Mouse (Mus musculus) brain, embryonic 18.5 days (tissue): ENCODE results near the gene Nckap5l.
"Not testable (repeated sequence)": the region's sequence is repeated elsewhere in the genome, so short reads cannot be mapped to it uniquely, and the experiment has no call there.

Experiments
- DNase-seq: peaks from one replicate; pipeline ENCODE4 v3.0.0-alpha.2; 2012; ENCODE audit warnings: low read depth, low spot score

The Nckap5l gene

DNA sequence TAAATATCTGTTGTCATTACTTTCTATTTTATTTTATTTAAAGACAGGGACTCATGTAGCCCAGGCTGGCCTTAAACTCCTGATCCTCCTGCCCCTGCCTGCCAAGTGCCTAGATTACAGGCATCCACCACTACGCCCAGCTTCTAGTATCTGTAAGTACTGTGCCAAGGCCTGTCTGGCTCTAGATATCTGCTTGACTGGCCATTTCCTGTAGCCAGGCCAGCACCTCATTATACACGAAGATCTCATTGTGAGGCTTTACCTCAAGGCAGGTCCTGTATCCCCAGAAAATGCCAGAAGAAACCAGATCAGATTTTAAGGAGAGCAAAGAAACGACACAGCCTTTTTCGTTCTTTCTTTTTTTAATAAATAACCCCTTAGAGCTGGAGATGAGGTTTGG, 12.2 kb upstream of the Nckap5l start:
- no peak for DNase-seq

DNA sequence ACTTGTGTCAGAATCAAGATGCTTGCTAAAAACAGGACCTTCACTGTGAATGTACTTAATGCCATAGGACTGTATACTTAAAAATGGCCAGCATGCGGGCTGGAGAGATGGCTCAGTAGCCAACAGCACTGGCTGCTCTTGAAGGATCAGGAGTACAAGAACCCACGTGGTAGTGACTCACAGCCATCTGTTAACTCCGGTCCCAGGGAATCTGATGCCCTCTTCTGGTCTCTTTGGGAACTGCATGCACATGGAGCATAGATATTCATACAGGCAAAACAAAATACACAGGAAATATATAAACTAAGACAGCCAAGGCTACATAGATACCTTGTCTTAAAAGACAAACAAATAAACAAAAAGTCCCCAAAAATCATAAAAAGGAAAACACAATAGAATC, 11.5 kb upstream of the Nckap5l start:
- DNase-seq, result no peak

GRCm38 (mm10) chr15:99463194-99463593, 5.6 kb upstream of the Nckap5l start:
- no peak for DNase-seq

DNA sequence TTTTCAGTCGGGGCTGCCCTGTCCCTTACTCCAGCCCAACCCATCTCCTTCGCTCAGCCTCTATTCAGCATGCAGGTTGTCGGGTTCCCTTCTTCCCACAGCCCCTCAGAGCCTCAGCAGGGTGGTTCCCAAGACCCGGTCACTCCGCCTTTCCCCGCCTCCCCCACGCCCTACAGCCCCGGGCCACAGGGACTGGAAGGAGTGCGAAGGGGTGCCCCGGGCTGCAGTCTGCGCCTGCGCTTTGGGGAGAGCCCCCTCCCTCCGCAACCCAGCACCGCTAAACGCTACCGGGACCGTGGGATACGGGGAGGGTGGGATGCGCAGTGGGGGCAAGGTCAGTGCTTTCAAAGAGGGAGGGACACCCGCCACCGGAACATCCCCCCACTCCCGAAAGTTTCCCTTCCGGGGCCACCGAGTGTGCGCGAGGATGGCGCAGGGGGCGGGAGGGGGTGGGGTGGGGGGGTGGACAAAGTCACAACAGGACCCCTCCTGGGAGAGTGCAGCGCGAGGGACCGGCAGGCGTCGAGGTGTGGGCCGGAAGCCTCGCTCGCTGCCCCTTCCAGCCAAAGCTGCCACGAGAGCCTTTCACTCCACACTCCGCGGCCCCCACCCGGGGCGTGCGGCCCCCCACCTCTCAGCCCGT, 464 bp downstream of the Nckap5l start:
- peak; percentile 37 for DNase-seq

DNA sequence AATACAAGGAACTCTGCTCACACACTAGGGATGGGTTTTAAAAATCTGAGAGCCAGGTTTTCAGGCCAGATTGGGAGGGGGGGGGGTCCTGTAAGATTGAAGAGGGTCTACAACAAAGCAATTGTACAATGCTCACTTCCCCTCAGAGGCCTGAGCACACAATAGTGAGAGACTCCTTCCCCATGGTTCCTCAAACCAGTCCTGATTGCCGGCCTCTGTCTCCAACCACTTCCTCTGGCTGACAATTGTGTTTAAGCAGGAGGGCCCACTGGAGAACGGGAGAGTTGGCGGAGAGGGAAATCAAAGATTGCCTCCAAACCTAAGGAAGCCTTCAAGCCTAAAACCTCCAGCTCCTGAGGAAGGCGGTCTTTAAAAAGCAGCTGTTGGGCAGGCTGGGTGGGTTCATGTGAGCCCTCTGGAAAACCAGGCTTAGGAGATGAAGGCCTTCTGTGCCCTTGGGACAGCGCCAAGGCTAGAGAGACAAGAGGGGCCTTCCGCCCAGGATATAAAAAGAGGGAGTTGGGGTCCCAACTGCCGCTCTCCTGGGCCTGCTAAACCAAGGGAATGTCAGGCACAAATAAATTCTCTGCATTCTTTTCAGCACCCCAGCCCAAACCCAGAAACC, 1.1 kb downstream of the Nckap5l start:
- DNase-seq, result no peak

DNA sequence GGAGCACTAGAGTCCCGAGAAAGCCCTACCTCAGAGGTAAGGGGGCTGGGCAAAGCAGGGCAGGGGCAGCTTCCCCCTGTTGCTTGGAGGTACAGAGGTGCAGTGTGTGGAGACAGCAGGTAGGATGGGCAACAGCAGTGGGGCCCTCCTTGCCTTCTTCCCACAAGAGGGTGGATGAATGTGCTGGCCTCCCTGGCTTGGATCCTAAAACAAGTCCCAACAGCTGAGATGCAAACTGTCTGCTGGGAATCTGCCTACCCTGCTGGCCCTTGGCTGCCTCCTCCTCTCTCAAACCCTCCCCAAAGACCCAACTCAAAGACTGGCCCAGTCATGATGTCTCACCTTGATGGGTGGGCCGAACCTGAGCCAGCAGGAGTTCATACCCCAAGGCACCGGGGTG, 2.1 kb downstream of the Nckap5l start:
- DNase-seq, result no peak

DNA sequence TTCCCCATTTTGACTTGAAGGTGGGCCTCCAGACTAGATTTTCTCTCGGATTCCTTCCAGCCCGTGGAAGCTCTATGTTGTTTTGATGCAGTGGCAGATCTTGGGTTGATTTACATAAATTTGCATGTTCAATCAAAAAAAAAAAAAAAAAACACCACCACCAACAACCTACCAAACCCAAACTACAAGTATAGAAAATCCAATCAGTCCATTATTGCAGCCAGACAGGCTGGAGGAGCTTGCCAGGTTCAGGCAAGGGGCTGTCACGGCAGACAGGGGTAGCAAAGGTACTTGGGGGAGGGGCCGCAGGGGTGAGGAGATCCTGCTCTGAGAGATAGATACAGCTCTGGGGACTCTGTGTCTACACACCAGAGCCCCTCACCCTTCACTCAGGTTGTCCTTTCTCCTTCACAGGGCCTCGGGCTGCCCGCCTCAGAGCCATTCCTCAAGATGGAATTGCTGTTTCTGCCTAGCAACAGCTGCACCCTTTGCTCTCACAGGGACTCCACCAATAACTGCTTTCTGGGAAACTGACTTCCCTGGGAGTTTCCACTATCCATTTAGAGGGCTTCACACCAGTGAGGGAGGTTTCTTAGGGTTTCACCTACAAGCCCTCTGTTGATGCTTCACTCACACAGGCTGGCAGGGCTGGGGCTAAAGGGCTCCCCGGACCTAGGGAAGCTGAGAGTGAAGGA, 2.8 kb downstream of the Nckap5l start:
- no peak for DNase-seq

DNA sequence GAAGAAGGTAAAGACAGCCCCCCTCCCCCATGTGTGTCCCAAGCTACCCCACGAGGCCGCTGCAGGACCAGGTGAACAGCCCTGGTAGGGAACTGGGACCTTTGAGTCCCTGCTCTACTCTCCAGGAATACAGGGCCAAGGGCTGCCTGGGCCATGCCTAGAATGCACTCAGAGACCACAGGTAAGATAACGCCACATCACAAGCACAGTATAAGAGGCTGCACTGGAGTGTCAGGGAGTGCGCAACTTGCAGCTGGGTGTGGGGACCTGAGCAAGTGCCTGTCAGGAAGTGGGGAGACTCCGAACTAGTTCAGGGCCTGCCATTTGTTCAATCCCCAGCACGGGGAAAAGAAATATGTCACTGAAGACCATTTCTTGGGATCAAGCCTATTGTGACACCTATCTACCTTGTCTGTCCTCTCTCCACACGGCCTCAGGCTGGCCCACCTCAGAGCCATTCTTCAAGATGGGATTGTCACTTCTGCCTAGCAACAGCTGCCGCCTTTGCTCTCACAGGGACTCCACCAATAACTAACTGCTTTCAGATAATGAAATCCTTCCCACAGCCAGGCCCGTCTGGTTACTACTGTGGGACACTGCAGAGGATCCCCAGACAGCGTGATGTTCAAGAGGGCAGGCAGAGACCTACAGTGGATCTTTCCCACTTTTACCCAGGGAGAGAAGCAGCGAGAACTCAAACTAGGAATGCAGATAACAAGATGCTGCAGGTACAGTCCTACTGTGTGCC, 4.2 kb downstream of the Nckap5l start:
- DNase-seq, result no peak

DNA sequence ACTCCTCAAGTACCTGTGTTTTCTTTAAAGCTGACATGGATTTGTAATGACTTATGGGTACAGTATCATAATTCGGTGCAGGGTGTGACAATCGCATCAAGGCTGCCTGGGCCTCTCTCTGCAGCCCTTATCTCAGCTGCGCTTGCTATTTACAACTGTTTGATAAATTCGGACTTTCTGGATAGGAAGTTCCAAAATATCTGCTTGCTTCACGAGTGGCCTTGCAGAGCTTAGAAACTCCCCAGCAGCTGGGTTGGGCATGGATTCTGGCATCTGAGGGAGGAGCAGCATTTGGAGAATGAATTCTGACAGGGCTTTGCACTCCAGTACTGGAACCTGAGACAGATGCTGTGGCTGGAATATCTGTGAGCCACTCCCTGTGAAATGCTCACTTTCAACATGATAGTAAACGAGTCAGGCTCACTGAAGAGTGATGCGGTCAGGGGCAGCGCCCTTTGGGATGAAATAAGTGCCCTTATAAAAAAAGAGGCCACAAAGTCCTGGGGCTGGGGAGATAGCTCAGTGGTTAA, 7.7 kb downstream of the Nckap5l start:
- no peak for DNase-seq

- DNase-seq, result no peak
Measured at GRCm38 (mm10) chr15:99449131-99449750, 8.3 kb downstream of the Nckap5l start.

GRCm38 (mm10) chr15:99446136-99446535, 11.4 kb downstream of the Nckap5l start:
- not testable (repeated sequence) for DNase-seq

- DNase-seq, result no peak
Measured at GRCm38 (mm10) chr15:99445567-99445966, 12.0 kb downstream of the Nckap5l start.

GRCm38 (mm10) chr15:99442358-99442757, 15.2 kb downstream of the Nckap5l start:
- DNase-seq, result no peak

DNA sequence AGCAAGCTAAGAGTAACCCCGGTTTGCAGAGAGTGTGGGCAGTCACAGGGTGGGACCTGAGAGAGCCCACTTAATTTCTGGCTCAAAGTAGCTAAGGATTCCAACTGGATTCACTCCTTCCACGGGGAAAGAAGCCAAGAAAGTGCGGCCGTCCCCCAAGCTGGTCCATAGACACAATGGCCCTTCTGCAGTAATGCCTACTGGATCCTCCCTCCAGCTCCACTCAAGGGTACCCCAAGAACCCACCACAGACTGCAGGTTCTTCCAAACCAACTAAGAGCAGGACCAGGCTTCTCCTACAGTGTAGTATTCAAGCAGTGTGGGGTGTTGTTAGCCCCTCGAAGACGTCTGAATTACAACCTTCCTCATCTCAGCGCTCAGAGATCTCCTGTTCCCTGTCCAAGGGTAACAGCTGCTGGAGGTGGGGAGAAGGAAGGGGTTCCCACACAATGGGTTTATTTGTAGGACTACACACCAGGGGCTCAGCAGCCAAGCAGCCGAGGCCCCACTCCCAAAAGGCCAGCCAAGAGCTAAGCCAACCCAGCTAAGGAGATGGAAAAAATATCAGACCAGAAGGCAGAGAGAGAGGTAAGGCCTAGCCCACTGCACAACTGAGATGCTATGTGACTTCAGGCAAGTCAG, 16.6 kb downstream of the Nckap5l start:
- DNase-seq, result no peak

DNA sequence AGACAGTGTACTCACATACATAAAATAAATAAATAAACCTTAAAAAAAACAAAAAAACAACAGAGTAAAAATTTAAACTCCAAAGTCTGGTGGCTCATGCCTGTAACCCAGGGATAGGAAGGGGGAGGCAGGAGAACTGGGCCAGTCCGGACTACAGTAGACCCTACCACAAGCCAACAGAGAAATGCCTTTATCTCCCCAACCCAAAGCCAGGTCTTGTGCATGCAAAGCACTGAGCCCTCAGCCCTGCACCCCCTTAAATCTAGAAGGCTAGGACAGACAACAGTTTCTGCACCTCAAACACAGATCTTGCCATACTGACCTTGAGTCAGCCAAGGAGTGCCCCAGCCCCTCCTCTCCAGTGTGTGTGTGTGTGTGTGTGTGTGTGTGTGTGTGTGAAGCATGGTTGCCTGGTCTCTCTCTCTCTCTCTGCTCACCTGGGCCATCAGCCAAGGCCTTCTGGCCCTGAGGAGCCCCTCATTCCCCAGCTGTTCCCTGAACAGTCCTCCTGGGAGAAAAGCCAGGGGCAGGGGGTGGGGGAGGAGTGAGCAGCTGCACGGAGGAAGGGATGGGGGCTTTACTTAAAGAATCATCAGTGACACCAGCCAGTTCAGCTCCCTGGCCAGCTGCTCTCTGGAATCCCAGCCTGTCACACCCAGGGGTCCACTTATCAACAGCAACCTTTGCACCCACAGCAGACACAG, 17.3 kb downstream of the Nckap5l start:
- peak; percentile 43 for DNase-seq

DNA sequence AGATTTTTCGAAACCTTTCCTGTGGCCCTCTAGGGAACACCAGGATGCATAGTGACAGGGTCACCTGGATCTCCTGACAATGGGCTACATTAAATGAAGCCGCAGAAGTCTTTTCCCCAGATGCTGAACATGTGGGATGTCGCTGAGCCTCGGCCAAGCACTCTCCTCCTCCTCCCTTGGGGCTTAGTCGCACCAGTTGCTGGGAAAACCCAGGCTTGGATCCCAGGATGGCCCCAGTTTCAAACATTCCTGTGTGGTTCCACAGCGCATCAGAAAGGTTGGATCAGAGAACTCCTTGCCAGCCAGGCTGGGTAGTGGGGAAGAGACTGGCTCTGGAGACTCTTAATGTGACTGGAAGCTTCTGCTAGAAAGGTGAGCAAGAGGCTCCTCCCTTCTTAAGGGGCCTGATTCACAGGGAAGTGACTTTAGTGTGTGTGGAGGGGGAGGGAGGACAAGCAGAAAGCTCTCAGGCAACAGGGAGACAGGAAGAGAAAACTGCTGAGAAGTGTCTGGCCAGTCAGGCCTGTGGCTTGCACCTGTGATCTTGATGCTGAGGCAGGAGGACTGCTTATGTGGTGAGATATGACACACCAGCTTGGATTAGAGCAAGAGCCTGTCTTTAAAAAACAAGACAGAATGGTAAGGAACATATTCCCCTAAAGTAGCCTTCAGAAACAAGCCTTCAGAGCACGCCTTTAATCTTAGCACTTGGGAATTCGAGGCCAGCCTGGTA, 18.4 kb downstream of the Nckap5l start:
- no peak for DNase-seq

GRCm38 (mm10) chr15:99433913-99434312, 23.6 kb downstream of the Nckap5l start:
- no peak for DNase-seq

DNA sequence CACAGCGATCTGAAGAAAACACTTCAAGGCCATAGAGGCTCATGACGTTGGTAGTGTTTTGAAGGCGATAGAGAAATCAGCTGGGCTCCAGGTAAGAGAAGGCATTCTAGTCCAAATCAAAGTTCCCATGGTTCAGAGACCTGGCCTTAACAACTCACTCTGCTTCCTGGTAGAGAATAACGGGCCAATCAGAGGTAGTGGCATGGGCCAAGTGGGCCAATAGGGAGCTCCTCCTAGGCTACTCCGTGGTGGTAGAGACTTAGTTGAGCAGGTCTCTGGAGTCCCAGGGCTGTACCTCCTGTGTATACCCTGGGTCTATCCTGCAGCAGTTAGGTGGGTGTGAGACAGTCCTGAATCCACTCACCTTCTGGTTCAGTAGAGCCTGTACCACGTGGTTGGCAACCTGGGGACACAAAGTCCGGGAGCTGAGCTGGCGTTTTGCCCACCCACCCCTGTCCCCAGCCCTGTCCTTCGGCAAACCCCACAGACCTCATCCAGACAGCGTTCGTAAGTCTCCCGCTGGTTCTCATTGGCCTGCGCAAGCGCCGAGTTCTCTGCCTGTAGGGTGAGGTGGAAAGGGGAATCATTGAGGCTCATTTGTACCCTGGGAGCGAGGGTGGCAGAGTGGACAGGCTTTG, 24.3 kb downstream of the Nckap5l start:
- DNase-seq, result no peak

- DNase-seq, result no peak
Measured at GRCm38 (mm10) chr15:99431967-99432366, 25.6 kb downstream of the Nckap5l start.
